Mouse (Mus musculus) small intestine, adult 2 months (tissue): ENCODE measurements around the gene Mei1.

Experiments
- CTCF ChIP-seq: fragments of 200-500 bp; IDR thresholded peaks from 2 replicates; pipeline ENCODE4 v1.5.1; 2012; ENCODE audit warnings: low read depth, mild to moderate bottlenecking, control low read depth, inconsistent platforms, low read length, moderate library complexity, mixed read lengths; ENCODE audit not compliant: insufficient replicate concordance, insufficient read length; ENCODE audit errors: extremely low read depth
- POLR2A ChIP-seq: fragments of 200-500 bp; IDR thresholded peaks from 2 replicates; pipeline ENCODE4 v1.6.1; 2012; ENCODE audit warnings: low read depth, mild to moderate bottlenecking, control low read depth, inconsistent platforms, low read length, moderate library complexity

DNA sequence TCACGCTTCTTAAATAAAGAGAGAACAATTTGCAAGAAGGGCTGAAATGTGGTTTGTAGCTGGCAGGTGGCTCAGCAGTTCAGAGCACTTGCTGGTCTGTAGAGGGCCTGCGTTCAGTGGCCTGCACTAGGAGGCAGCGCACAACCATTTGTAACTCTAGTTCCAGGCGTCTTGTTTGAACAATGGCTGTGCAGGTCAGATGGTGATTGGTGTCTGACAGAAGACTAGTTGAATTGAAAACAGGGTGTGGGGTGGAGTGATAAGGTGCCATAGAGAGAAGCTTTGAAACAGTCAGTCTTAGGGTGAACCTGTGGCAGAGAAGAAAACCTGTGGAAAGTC is 94.2 kb downstream of the Mei1 start:
- TF ChIP-seq POLR2A: no peak
- no peak for TF ChIP-seq CTCF
